Mouse (Mus musculus): ENCODE results near the gene Ccdc39.

The Ccdc39 gene

DNA sequence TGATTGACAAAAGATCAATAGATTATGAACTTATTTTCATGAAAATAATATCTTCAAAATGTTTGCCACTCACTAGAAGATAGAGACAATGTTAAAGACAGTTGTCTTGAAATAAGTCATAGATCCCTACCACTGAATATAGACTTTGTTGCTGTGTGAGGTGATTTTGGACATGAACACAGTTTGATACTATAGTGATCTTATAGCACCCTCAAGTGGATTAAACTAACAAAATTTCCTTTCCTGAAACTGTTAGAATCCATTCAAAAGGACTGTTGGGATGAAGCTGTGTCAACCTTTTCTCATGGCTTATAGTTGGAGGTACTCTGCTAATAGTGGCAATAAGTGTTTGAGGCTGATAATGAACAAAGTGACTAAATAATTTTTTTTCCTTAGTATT lies 53.1 kb downstream of the Ccdc39 start:
- no peak for DNase-seq (ENCODE audit: low read depth, low spot score)

All from retina, postnatal 7 days (tissue).